In genomic region chr16:13780353-13781036, GRCm38 (mm10) we compare ENCODE assay signal across 8 mouse cellular contexts. TPM values are rescaled to one million over a fixed set of nuclear protein-coding genes. Genes with fewer than 3 reads are reported as not detected.
A peak's percentile ranks its signal among the peaks of the same experiment; 100 is the strongest.
DNase-seq lines count a peak whose midpoint lies in the region; ATAC-seq and TF ChIP-seq lines count a peak whose summit lies in the region.

Gene Rrn3, plus strand, starts transcription at chr16:13780708.

- peaks cover 35% of the 10 kb centered on the region for H3K36me3 ChIP-seq in megakaryocyte, embryonic 14.5 days (replicated peaks; ENCODE audit: low read length)

- H3K4me3 ChIP-seq in cortical plate, adult 2 months (ENCODE audit: insufficient read depth, low read length), result peak within 1 kb of the TSS; percentile 53
- H3K4me3 ChIP-seq in megakaryocyte, embryonic 14.5 days (replicated peaks), result peak within 1 kb of the TSS; percentile 95

- TF ChIP-seq POLR2A in cortical plate, adult 2 months (IDR thresholded peaks at IDR 0.05; ENCODE audit: extremely low read depth, insufficient read depth, low read length), result peak; percentile 95

- peak; percentile 99 for ATAC-seq in activated CD4-positive, CD25-positive, alpha-beta regulatory T cell, adult 4 months

- peaks cover 10% of the 10 kb centered on the region for H3K9me3 ChIP-seq in megakaryocyte, embryonic 14.5 days

- H3K27ac ChIP-seq in cortical plate, adult 2 months (ENCODE audit: insufficient read depth, low read length), result peak within 1 kb of the TSS; percentile 5

- H3K27me3 ChIP-seq in megakaryocyte, embryonic 14.5 days (replicated peaks), result no peaks in the 10 kb centered on the region

- peaks cover 8% of the 10 kb centered on the region for H3K4me1 ChIP-seq in cortical plate, adult 2 months (ENCODE audit: control insufficient read depth, insufficient read depth, low read length)
- H3K4me1 ChIP-seq in megakaryocyte, embryonic 14.5 days, result peaks cover 32% of the 10 kb centered on the region

- no peak for TF ChIP-seq CTCF in cortical plate, adult 2 months (IDR thresholded peaks at IDR 0.05; ENCODE audit: extremely low read depth, insufficient read depth, low read length)

- peak; percentile 85 for DNase-seq in gastrocnemius, adult 8-10 months (ENCODE audit: low spot score in 2 of 2)
- peak; percentile 37 for DNase-seq in hindlimb bud, embryonic 11.5 days (ENCODE audit: extremely low spot score, low read depth, low spot score)
- peak; percentile 78 to 89 for DNase-seq in left cerebral cortex, adult 8-10 months (ENCODE audit: low spot score in 2 of 2)
- DNase-seq in right cerebral cortex, postnatal 10 days (ENCODE audit: low spot score in 2 of 2), result peak; percentile 94 to 95
- peak; percentile 81 for DNase-seq in urinary bladder, postnatal 25 days (ENCODE audit: low spot score)

RNA-seq across cellular contexts. Expression of gene Rrn3, which starts in this region (rescaled TPM):
- polyA plus RNA-seq in activated CD4-positive, CD25-positive, alpha-beta regulatory T cell, adult 4 months (2017; shearing (Covaris generic)), result 10 to 100 TPM; 44.8 to 49.4 TPM
- polyA plus RNA-seq in cortical plate, adult 2 months (2012; rRNA removed), result 30.0 and 30.3 TPM in 2 replicates
- 10 to 100 TPM; 35.0 to 39.0 (median 37.4) TPM for total RNA-seq in gastrocnemius, adult 8-10 months (2022)
- 10 to 100 TPM; 47.7 to 52.9 (median 50.2) TPM for total RNA-seq in left cerebral cortex, adult 8-10 months (2022)
- polyA plus RNA-seq in megakaryocyte, embryonic 14.5 days (2012; ENCODE audit: insufficient read depth, low replicate concordance), result 5.6 and 6.4 TPM in 2 replicates

Comparison
In these comparisons a context has a peak if more than half of its experiments do, and no peak if none do; other contexts are left out.
1. Peak in every context shown above with its lines: DNase-seq, ATAC-seq, H3K4me3 ChIP-seq and H3K27ac ChIP-seq.
2. DNase-seq: peak in every context shown above with its lines; median percentile 94 in right cerebral cortex, postnatal 10 days; 85 in gastrocnemius, adult 8-10 months; 84 in left cerebral cortex, adult 8-10 months; 81 in urinary bladder, postnatal 25 days; 37 in hindlimb bud, embryonic 11.5 days.